Mouse (Mus musculus): ENCODE data around the gene Tet3. TPM values are rescaled to one million over a fixed set of nuclear protein-coding genes. Genes with fewer than 3 reads are reported as not detected.
A peak's percentile ranks its signal among the peaks of the same experiment; 100 is the strongest.

Tet3 gene
- polyA plus RNA-seq, 1 experiment from 2014 or later = 47.1 TPM

GRCm38 (mm10) chr6:83426576-83426975 is 32.3 kb downstream of the Tet3 start:
- H3K27ac ChIP-seq (ENCODE audit: low read length) = no peak overlapping the region
- peaks cover 12% of the 10 kb centered on the region; the same call in 1 of the 2 replicates for H3K36me3 ChIP-seq (ENCODE audit: control insufficient read depth, insufficient read depth, low read length)
- H3K27me3 ChIP-seq (ENCODE audit: control insufficient read depth, insufficient read depth, low read depth, low read length) = no peaks in the 10 kb centered on the region
- H3K4me3 ChIP-seq (ENCODE audit: low read length) = no peak overlapping the region
- H3K9ac ChIP-seq (ENCODE audit: low read length) = no peak overlapping the region
- no peaks in the 10 kb centered on the region for H3K9me3 ChIP-seq (ENCODE audit: control insufficient read depth, low read length)
- H3K4me2 ChIP-seq (ENCODE audit: low read depth, low read length) = no peak overlapping the region
- WGBS = 91% methylated on average over 3 of the region's 3 CpGs
- peaks cover 29% of the 10 kb centered on the region for H3K4me1 ChIP-seq (replicated peaks; ENCODE audit: control insufficient read depth, insufficient read depth, low read length)
- no peak for ATAC-seq (ENCODE audit: low read depth)

- Histone ChIP-seq H3K4me2 (ENCODE audit: low read depth, low read length) (no peak overlapping the region), H3K9ac (ENCODE audit: low read length) (no peak overlapping the region), H3K36me3 (ENCODE audit: control insufficient read depth, insufficient read depth, low read length) (peaks cover 12% of the 10 kb centered on the region), H3K4me3 (ENCODE audit: low read length) (no peak overlapping the region), H3K4me1 (replicated peaks; ENCODE audit: control insufficient read depth, insufficient read depth, low read length) (peaks cover 35% of the 10 kb centered on the region), H3K9me3 (ENCODE audit: control insufficient read depth, low read length) (no peaks in the 10 kb centered on the region), H3K27ac (ENCODE audit: low read length) (no peak overlapping the region), H3K27me3 (ENCODE audit: control insufficient read depth, insufficient read depth, low read depth, low read length) (no peaks in the 10 kb centered on the region)
- WGBS = 74% methylated on average over 4 of the region's 4 CpGs
- no peak for ATAC-seq (ENCODE audit: low read depth)
Measured at GRCm38 (mm10) chr6:83424053-83424404, 34.9 kb downstream of the Tet3 start.

- H3K36me3 ChIP-seq (ENCODE audit: control insufficient read depth, insufficient read depth, low read length) = peaks cover 12% of the 10 kb centered on the region
- no peaks in the 10 kb centered on the region for H3K27me3 ChIP-seq (ENCODE audit: control insufficient read depth, insufficient read depth, low read depth, low read length)
- no peak overlapping the region for H3K4me3 ChIP-seq (ENCODE audit: low read length)
- peak overlapping the region; percentile 59; the same call in 1 of the 2 replicates for H3K27ac ChIP-seq (ENCODE audit: low read length)
- no peaks in the 10 kb centered on the region for H3K9me3 ChIP-seq (ENCODE audit: control insufficient read depth, low read length)
- WGBS = 61% methylated on average over 8 of the region's 8 CpGs
- H3K4me2 ChIP-seq (ENCODE audit: low read depth, low read length) = no peak overlapping the region
- peaks cover 37% of the 10 kb centered on the region for H3K4me1 ChIP-seq (replicated peaks; ENCODE audit: control insufficient read depth, insufficient read depth, low read length)
- no peak overlapping the region for H3K9ac ChIP-seq (ENCODE audit: low read length)
- ATAC-seq (ENCODE audit: low read depth) = no peak
Measured at GRCm38 (mm10) chr6:83423400-83424052, 35.4 kb downstream of the Tet3 start.

- peak; percentile 86 for ATAC-seq (ENCODE audit: low read depth)
- no peak overlapping the region for H3K9ac ChIP-seq (ENCODE audit: low read length)
Measured at GRCm38 (mm10) chr6:83421866-83422649, 36.8 kb downstream of the Tet3 start.

GRCm38 (mm10) chr6:83419516-83419915 is 39.4 kb downstream of the Tet3 start:
- H3K9me3 ChIP-seq (ENCODE audit: control insufficient read depth, low read length) = no peaks in the 10 kb centered on the region
- peaks cover 3% of the 10 kb centered on the region for H3K36me3 ChIP-seq (ENCODE audit: control insufficient read depth, insufficient read depth, low read length)
- H3K27ac ChIP-seq (ENCODE audit: low read length) = no peak overlapping the region
- H3K27me3 ChIP-seq (ENCODE audit: control insufficient read depth, insufficient read depth, low read depth, low read length) = no peaks in the 10 kb centered on the region
- peaks cover 52% of the 10 kb centered on the region for H3K4me1 ChIP-seq (replicated peaks; ENCODE audit: control insufficient read depth, insufficient read depth, low read length)
- no peak overlapping the region for H3K4me3 ChIP-seq (ENCODE audit: low read length)
- no peak overlapping the region for H3K9ac ChIP-seq (ENCODE audit: low read length)
- no peak for ATAC-seq (ENCODE audit: low read depth)
- no peak overlapping the region for H3K4me2 ChIP-seq (ENCODE audit: low read depth, low read length)
- WGBS = 68% methylated on average over 3 of the region's 3 CpGs

More at GRCm38 (mm10) chr6:83421866-83422649, 36.8 kb downstream of the Tet3 start:
- Histone ChIP-seq H3K36me3 (ENCODE audit: control insufficient read depth, insufficient read depth, low read length) (peaks cover 6% of the 10 kb centered on the region), H3K27ac (ENCODE audit: low read length) (peak overlapping the region; percentile 59), H3K9me3 (ENCODE audit: control insufficient read depth, low read length) (no peaks in the 10 kb centered on the region), H3K4me3 (ENCODE audit: low read length) (no peak overlapping the region), H3K4me1 (replicated peaks; ENCODE audit: control insufficient read depth, insufficient read depth, low read length) (peaks cover 34% of the 10 kb centered on the region), H3K4me2 (ENCODE audit: low read depth, low read length) (no peak overlapping the region), H3K27me3 (ENCODE audit: control insufficient read depth, insufficient read depth, low read depth, low read length) (no peaks in the 10 kb centered on the region)
- 28% methylated on average over 11 of the region's 11 CpGs for WGBS

GRCm38 (mm10) chr6:83417531-83417930 is 41.4 kb downstream of the Tet3 start:
- H3K9ac ChIP-seq (ENCODE audit: low read length) = no peak overlapping the region
- peaks cover 6% of the 10 kb centered on the region; the same call in 1 of the 2 replicates for H3K36me3 ChIP-seq (ENCODE audit: control insufficient read depth, insufficient read depth, low read length)
- H3K27me3 ChIP-seq (ENCODE audit: control insufficient read depth, insufficient read depth, low read depth, low read length) = no peaks in the 10 kb centered on the region
- no peak overlapping the region for H3K27ac ChIP-seq (ENCODE audit: low read length)
- no peak for ATAC-seq (ENCODE audit: low read depth)
- no peaks in the 10 kb centered on the region for H3K9me3 ChIP-seq (ENCODE audit: control insufficient read depth, low read length)
- no peak overlapping the region for H3K4me3 ChIP-seq (ENCODE audit: low read length)
- H3K4me2 ChIP-seq (ENCODE audit: low read depth, low read length) = no peak overlapping the region
- 75% methylated on average over 3 of the region's 3 CpGs for WGBS
- H3K4me1 ChIP-seq (replicated peaks; ENCODE audit: control insufficient read depth, insufficient read depth, low read length) = peaks cover 59% of the 10 kb centered on the region

- Histone ChIP-seq H3K27me3 (ENCODE audit: control insufficient read depth, insufficient read depth, low read depth, low read length) (no peaks in the 10 kb centered on the region), H3K27ac (ENCODE audit: low read length) (peak overlapping the region; percentile 76), H3K36me3 (ENCODE audit: control insufficient read depth, insufficient read depth, low read length) (peaks cover 6% of the 10 kb centered on the region; the same call in 1 of the 2 replicates), H3K9ac (ENCODE audit: low read length) (no peak overlapping the region), H3K4me3 (ENCODE audit: low read length) (no peak overlapping the region), H3K4me1 (replicated peaks; ENCODE audit: control insufficient read depth, insufficient read depth, low read length) (peaks cover 62% of the 10 kb centered on the region), H3K4me2 (ENCODE audit: low read depth, low read length) (no peak overlapping the region), H3K9me3 (ENCODE audit: control insufficient read depth, low read length) (no peaks in the 10 kb centered on the region)
- 87% methylated on average over 2 of the region's 2 CpGs for WGBS
- no peak for ATAC-seq (ENCODE audit: low read depth)
Measured at GRCm38 (mm10) chr6:83417104-83417502, 41.8 kb downstream of the Tet3 start.

- ATAC-seq (ENCODE audit: low read depth) = peak; percentile 64
- peaks cover 6% of the 10 kb centered on the region; the same call in 1 of the 2 replicates for H3K36me3 ChIP-seq (ENCODE audit: control insufficient read depth, insufficient read depth, low read length)
- H3K27me3 ChIP-seq (ENCODE audit: control insufficient read depth, insufficient read depth, low read depth, low read length) = no peaks in the 10 kb centered on the region
- H3K9ac ChIP-seq (ENCODE audit: low read length) = no peak overlapping the region
- H3K27ac ChIP-seq (ENCODE audit: low read length) = peak overlapping the region; percentile 76
- H3K9me3 ChIP-seq (ENCODE audit: control insufficient read depth, low read length) = no peaks in the 10 kb centered on the region
- H3K4me2 ChIP-seq (ENCODE audit: low read depth, low read length) = no peak overlapping the region
- H3K4me1 ChIP-seq (replicated peaks; ENCODE audit: control insufficient read depth, insufficient read depth, low read length) = peaks cover 64% of the 10 kb centered on the region
- 64% methylated on average over 3 of the region's 3 CpGs for WGBS
- no peak overlapping the region for H3K4me3 ChIP-seq (ENCODE audit: low read length)
Measured at GRCm38 (mm10) chr6:83416261-83417103, 42.4 kb downstream of the Tet3 start.
